Mouse (Mus musculus) embryonic facial prominence, embryonic 12.5 days (tissue): Measurements from ENCODE around the gene Mosmo. TPM values are rescaled to one million over a fixed set of nuclear protein-coding genes. Genes with fewer than 3 reads are reported as not detected.
"Not testable (repeated sequence)": the region's sequence is repeated elsewhere in the genome, so short reads cannot be mapped to it uniquely, and the experiment has no call there.

Experiments
- ATAC-seq: fragments of 200-750 bp; cut with Nextera tagmentation; 2 replicates; pipeline ENCODE4 v1.8.0; 2017; ENCODE audit not compliant: insufficient number of reproducible peaks, insufficient read depth, low FRiP score, low TSS enrichment
- H3K27ac ChIP-seq: fragments of 300-500 bp; sonication (generic); 2 replicates; pipeline ENCODE4 v1.5.1; 2016; ENCODE audit warnings: mild to moderate bottlenecking
- H3K27me3 ChIP-seq: fragments of 300-500 bp; sonication (generic); 2 replicates; pipeline ENCODE4 v1.6.1; 2016; ENCODE audit warnings: mild to moderate bottlenecking, moderate library complexity
- H3K36me3 ChIP-seq: fragments of 300-500 bp; sonication (generic); 2 replicates; pipeline ENCODE4 v1.6.1; 2016; ENCODE audit warnings: mild to moderate bottlenecking
- H3K4me1 ChIP-seq: fragments of 300-500 bp; sonication (generic); 2 replicates; pipeline ENCODE4 v1.6.1; 2016
- H3K4me2 ChIP-seq: fragments of 300-500 bp; sonication (generic); replicated peaks from 2 replicates; pipeline ENCODE4 v1.6.1; 2016; ENCODE audit warnings: mild to moderate bottlenecking, moderate library complexity
- H3K4me3 ChIP-seq: fragments of 300-500 bp; sonication (generic); 2 replicates; pipeline ENCODE4 v1.5.1; 2016; ENCODE audit warnings: mild to moderate bottlenecking
- H3K9ac ChIP-seq: fragments of 300-500 bp; sonication (generic); 2 replicates; pipeline ENCODE4 v1.6.1; 2016; ENCODE audit warnings: mild to moderate bottlenecking, moderate library complexity
- H3K9me3 ChIP-seq: fragments of 300-500 bp; sonication (generic); 2 replicates; pipeline ENCODE4 v1.6.1; 2016; ENCODE audit warnings: mild to moderate bottlenecking, moderate library complexity
- WGBS: fragments of 180-500 bp; shearing (Covaris S2); methylation state at CpG from one replicate; pipeline ENCODE4 v1.1.7; 2016; 5-methylcytosine and 5-hydroxymethylcytosine counted together
- polyA plus RNA-seq: library from polyadenylated mRNA; unstranded; fragments of >200 nt; fragmentation: Nextera tagmentation; extraction: Ambion mirVana; gene quantifications from 2 replicates; pipeline ENCODE4 v1.2.1, GENCODE M21; 2016

Gene Mosmo
- polyA plus RNA-seq, 1 experiment from 2014 or later, result 15.4 TPM

DNA sequence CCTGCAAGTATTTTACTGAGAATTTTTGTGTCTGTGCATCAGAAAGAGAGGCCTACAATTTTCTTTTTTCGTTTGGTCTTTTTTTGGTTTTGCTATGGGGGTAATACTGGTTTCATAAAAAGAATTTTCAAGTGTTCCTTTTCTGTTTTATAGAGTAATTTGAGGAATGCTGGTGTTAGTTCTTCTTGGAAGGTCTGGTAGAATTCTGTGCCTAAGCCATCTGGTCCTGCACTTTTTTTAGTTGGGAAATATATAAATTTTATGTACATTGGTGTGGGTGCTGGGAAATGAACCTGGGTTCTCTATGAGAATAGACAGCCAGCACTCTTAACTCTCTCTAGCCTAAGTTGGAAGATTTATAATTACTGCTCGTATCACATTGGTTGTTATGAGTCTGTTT, 34.7 kb downstream of the Mosmo start:
- Histone ChIP-seq H3K9me3 (no peaks in the 10 kb centered on the region), H3K4me3 (no peak overlapping the region), H3K27ac (no peak overlapping the region), H3K4me1 (no peaks in the 10 kb centered on the region), H3K36me3 (no peaks in the 10 kb centered on the region), H3K9ac (no peak overlapping the region), H3K4me2 (no peak overlapping the region), H3K27me3 (no peaks in the 10 kb centered on the region)
- ATAC-seq, result no peak
- WGBS, result 92% methylated on average over 2 of the region's 2 CpGs

DNA sequence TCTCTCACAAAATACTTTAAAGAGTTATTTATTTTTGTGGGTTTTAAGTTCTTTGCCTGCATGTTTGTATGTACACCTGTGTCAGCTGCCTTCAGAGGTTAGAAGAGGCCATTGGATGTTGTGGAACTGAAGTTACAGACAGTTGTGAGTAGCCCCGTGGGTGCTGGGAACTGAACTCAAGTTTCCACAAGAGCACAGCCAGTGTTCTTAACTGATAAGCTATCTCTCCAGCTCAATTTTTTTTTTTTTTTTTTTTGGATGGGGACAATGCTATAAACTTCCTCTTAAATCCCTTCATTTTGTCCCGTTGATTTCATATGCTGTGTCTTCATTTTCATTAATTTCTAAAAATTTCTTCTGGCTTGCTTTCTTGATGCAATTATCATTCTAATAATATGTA, 35.8 kb downstream of the Mosmo start:
- H3K27me3 ChIP-seq, result no peaks in the 10 kb centered on the region
- WGBS, result 93% methylated on average over 2 of the region's 2 CpGs
- H3K4me1 ChIP-seq, result no peaks in the 10 kb centered on the region
- H3K9ac ChIP-seq, result no peak overlapping the region
- ATAC-seq, result no peak
- no peaks in the 10 kb centered on the region for H3K36me3 ChIP-seq
- no peak overlapping the region for H3K27ac ChIP-seq
- no peak overlapping the region for H3K4me2 ChIP-seq
- no peaks in the 10 kb centered on the region for H3K9me3 ChIP-seq
- no peak overlapping the region for H3K4me3 ChIP-seq

DNA sequence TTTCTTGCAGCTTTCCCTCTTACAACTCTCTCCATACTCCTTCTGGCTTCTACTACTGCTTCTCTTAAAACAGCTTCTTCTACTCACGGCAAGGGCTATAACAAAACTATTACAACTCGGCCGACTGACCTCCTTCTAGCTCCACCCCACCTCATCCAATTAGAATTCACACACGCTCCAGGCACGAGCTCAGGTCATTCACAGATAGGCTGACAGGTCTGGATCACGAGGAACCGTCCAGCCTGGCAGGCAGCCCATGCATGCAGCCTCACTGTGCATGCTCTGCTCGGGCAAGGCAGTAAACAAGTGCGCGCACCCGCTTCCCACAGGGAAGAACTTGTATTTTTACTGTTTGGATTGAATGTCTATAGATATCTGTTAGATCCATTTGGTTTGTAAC, 36.5 kb downstream of the Mosmo start:
- H3K9ac ChIP-seq, H3K9me3 ChIP-seq, ATAC-seq, H3K27me3 ChIP-seq, H3K27ac ChIP-seq, H3K4me2 ChIP-seq, H3K36me3 ChIP-seq, H3K4me3 ChIP-seq, H3K4me1 ChIP-seq: not testable (repeated sequence)
- 96% methylated on average over 11 of the region's 11 CpGs for WGBS

DNA sequence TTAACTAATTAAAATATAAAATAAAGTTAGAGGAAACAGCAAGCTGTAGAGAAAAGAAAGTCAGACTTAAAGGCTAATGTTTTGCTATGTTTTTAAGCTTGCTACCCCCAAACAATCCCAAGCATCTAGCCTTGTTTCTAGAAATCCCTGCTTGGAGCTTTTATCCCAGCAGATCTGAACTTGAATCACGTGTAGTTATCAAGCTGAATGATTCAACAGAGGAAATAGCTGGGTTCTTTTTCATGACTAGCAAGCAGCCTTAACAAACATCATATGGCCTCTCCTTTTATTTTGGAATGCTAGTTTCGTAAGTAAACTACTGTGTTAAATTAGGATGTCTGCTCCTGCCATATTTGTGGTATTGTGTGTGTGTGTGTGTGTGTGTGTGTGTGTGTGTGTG, 39.8 kb downstream of the Mosmo start:
- Histone ChIP-seq H3K9me3 (no peaks in the 10 kb centered on the region), H3K9ac (no peak overlapping the region), H3K36me3 (peaks cover 3% of the 10 kb centered on the region; the same call in 1 of the 2 replicates), H3K4me3 (no peak overlapping the region), H3K27ac (no peak overlapping the region), H3K27me3 (no peaks in the 10 kb centered on the region), H3K4me2 (no peak overlapping the region), H3K4me1 (no peaks in the 10 kb centered on the region)
- ATAC-seq, result no peak
- 60% methylated on average over 2 of the region's 2 CpGs for WGBS

DNA sequence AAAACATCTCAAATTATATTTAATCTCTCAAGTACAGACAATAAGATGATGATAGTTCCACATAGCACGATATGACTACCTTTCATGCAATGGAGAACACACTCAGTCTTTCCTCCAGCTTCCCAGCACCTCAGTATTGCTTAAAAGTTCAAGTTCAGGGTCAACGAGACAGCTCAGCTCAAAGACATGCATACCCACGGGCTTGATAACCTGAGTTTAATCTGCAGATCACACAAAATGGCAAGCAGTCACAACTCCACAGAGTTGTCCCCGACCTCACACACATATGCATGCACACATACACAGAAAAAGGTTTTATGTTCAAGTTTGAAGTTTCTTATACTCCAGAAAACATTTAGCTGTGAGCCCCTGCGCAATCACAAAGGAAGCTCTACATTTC, 43.6 kb downstream of the Mosmo start:
- ATAC-seq, result no peak
- Histone ChIP-seq H3K27ac (no peak overlapping the region), H3K9me3 (no peaks in the 10 kb centered on the region), H3K27me3 (no peaks in the 10 kb centered on the region), H3K4me3 (no peak overlapping the region), H3K36me3 (peaks cover 4% of the 10 kb centered on the region), H3K4me2 (no peak overlapping the region), H3K9ac (no peak overlapping the region), H3K4me1 (no peaks in the 10 kb centered on the region)
- WGBS, result 92% methylated on average over 5 of the region's 5 CpGs

DNA sequence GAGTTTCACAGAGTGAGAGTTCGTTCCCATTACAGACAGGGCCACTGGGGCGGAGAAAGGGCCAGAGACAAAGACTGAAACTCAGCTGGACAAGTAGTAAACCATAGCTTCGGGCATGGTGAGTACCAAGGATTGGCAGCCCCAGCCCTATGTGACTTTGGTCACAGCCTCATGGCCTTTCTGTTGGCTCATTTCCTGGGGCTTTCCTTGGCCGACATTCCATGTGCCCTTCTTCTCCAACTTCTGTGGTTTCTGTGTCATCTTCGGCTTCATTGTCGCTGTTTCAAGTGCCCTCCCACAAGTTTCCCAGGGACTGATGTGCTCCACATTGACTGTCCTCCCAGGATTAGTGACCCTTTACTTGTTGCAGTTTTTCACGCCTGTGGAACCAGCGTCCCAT, 44.0 kb downstream of the Mosmo start:
- H3K4me2 ChIP-seq, result no peak overlapping the region
- ATAC-seq, result no peak
- 93% methylated on average over 8 of the region's 8 CpGs for WGBS

DNA sequence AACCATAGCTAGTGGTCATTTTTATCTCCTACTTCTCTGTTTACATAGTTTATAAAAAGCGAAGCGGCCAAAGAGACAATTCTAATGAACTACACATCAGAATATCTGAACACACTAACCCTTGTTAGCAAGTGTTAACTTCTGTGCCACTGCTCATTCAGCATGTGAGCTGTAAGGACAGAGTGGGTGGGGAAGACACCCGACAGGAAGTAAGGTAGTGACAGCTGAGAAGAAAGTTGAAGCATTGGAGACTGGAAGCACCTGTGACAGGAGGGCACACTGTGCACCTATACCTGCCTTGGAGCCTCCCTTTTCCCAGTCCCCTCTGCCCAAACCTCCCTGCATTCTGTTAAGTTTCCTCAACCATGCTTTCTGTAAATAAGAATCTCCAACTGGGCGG, 44.6 kb downstream of the Mosmo start:
- Histone ChIP-seq H3K36me3 (peaks cover 8% of the 10 kb centered on the region), H3K4me1 (no peaks in the 10 kb centered on the region), H3K9me3 (no peaks in the 10 kb centered on the region), H3K9ac (no peak overlapping the region), H3K27me3 (no peaks in the 10 kb centered on the region), H3K27ac (no peak overlapping the region), H3K4me3 (no peak overlapping the region), H3K4me2 (no peak overlapping the region)
- WGBS, result 94% methylated on average over 4 of the region's 4 CpGs
- no peak for ATAC-seq

More for the DNA sequence above, 44.0 kb downstream of the Mosmo start:
- Histone ChIP-seq H3K9me3 (no peaks in the 10 kb centered on the region), H3K4me1 (no peaks in the 10 kb centered on the region), H3K36me3 (peaks cover 8% of the 10 kb centered on the region), H3K4me3 (no peak overlapping the region), H3K9ac (no peak overlapping the region), H3K27me3 (no peaks in the 10 kb centered on the region), H3K27ac (no peak overlapping the region)

DNA sequence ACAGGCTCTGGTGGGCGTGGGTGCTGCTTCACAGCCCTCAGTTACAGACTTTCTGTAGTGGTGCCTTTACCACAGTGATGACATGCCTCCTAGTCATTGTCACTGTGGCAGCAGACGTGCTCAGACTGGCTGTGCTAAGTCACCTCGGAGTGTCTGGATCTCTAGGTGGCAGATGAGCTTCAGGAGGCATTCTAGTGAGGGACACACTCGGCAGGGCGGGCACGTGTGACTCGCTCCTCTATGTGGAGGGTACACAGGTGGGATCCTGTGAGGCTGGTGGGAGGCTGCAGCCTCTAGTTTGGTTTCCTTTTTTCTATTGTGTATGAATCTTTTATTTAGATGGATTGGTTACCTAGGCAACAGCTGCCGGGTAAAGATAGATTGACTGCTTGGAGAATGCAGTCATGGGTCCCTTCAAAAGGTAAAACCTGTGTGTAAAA, 45.4 kb downstream of the Mosmo start:
- no peaks in the 10 kb centered on the region for H3K9me3 ChIP-seq
- H3K9ac ChIP-seq, result no peak overlapping the region
- H3K27ac ChIP-seq, result no peak overlapping the region
- no peak for ATAC-seq
- no peaks in the 10 kb centered on the region for H3K27me3 ChIP-seq
- H3K4me2 ChIP-seq, result no peak overlapping the region
- no peaks in the 10 kb centered on the region for H3K4me1 ChIP-seq
- peaks cover 9% of the 10 kb centered on the region for H3K36me3 ChIP-seq
- WGBS, result 81% methylated on average over 8 of the region's 8 CpGs
- H3K4me3 ChIP-seq, result no peak overlapping the region

DNA sequence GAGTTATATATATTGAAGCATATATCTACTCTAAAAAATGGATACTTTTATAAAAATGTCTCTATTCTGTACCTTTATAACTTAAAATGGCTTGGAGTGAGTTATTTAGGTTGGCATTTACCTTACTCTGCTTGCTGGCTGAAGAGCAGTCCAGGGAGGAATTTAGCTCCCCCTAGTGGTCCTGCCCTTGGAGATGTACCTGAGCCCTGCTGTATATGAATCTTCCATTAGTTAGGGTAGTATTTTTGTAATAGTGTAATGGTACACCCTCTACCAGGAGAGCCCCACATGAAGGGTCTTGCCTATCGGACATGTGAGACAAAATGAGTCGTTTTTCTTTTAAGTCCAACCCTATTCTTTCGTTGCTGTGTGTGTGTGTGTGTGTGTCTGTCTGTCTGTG, 50.2 kb downstream of the Mosmo start:
- no peak overlapping the region for H3K4me2 ChIP-seq
- 81% methylated on average over 3 of the region's 3 CpGs for WGBS
- ATAC-seq, result no peak

DNA sequence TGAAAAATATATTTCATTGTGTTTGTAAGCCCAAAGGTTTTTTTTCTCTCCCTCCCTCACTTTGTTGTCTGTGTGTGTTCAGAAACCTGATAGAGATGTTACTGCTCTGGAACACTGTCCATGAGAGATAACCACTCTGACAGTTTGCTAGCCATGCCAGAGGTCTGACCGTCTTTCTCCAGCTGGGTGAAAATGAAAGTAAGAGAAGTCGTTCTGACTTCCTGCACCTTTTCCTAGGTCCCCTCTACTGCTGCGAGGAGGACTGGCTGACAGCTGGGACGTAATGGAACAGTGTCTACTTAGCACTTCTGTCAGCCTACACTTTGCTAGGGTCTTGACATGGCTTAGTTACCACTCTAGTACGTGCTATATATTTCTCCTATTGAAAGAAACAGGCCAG, 52.2 kb downstream of the Mosmo start:
- no peak for ATAC-seq
- Histone ChIP-seq H3K27me3 (no peaks in the 10 kb centered on the region), H3K9ac (no peak overlapping the region), H3K9me3 (no peaks in the 10 kb centered on the region), H3K27ac (no peak overlapping the region), H3K36me3 (peaks cover 17% of the 10 kb centered on the region), H3K4me3 (no peak overlapping the region), H3K4me2 (no peak overlapping the region), H3K4me1 (no peaks in the 10 kb centered on the region)
- WGBS, result 85% methylated on average over 5 of the region's 5 CpGs

More for the DNA sequence above, 50.2 kb downstream of the Mosmo start:
- Histone ChIP-seq H3K9me3 (no peaks in the 10 kb centered on the region), H3K27me3 (no peaks in the 10 kb centered on the region), H3K27ac (no peak overlapping the region), H3K9ac (no peak overlapping the region), H3K36me3 (peaks cover 17% of the 10 kb centered on the region), H3K4me3 (no peak overlapping the region), H3K4me1 (no peaks in the 10 kb centered on the region)

DNA sequence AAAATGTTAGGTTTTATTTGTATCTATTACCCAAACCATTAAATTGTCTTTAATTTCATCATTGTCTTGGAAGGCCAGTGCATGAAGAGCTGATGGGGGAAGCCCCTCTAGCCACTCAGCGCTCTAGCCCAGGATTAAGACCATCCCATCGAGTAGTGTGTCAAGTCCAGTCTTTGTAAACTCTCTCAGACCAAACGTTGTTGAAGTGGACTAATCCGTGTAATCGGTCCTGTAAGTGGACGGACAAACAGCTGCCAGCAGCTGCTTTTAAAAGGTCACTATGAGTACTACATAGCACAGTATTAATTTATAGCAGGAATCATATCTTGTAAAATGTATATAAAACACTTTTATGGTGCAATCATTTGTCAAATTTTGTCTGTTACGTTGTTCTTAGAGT, 55.5 kb downstream of the Mosmo start:
- Histone ChIP-seq H3K4me2 (no peak overlapping the region), H3K27ac (no peak overlapping the region), H3K27me3 (no peaks in the 10 kb centered on the region), H3K4me1 (no peaks in the 10 kb centered on the region), H3K36me3 (peaks cover 11% of the 10 kb centered on the region), H3K4me3 (no peak overlapping the region), H3K9me3 (no peaks in the 10 kb centered on the region), H3K9ac (no peak overlapping the region)
- no peak for ATAC-seq
- WGBS, result 84% methylated on average over 7 of the region's 7 CpGs

DNA sequence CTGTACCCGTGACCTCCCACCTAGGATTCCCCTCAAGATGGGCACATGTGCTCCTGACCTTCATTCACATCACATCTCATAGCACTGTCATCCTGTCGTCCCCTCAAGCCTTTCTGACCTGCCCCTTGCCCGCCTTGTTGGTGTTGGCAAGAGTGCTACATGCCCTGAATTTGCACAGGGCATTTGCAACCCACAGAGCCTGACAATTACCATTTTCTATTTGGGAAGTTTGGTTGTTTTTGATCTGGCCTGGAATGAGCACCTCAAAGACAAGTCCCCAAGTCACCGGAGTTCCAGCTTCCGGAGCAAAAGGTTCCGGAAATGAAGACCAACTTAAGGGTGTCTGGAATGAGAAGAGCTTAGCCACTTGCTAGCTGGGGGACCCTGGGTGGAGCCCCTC, 61.6 kb downstream of the Mosmo start, which contains the start of gene Vwa3a:
TSS of gene Vwa3a (plus strand) at position 301 of the 400 bp plus-strand sequence.
- H3K4me3 ChIP-seq, result no peak within 1 kb of the TSS
- no peaks in the 10 kb centered on the region for H3K4me1 ChIP-seq
- no peaks in the 10 kb centered on the region for H3K9me3 ChIP-seq
- H3K4me2 ChIP-seq, result no peak within 1 kb of the TSS
- WGBS, result 75% methylated on average over 6 of the region's 6 CpGs
- no peak for ATAC-seq
- H3K27me3 ChIP-seq, result no peaks in the 10 kb centered on the region
- no peak within 1 kb of the TSS for H3K27ac ChIP-seq
- H3K36me3 ChIP-seq, result no peaks in the 10 kb centered on the region
- no peak within 1 kb of the TSS for H3K9ac ChIP-seq

DNA sequence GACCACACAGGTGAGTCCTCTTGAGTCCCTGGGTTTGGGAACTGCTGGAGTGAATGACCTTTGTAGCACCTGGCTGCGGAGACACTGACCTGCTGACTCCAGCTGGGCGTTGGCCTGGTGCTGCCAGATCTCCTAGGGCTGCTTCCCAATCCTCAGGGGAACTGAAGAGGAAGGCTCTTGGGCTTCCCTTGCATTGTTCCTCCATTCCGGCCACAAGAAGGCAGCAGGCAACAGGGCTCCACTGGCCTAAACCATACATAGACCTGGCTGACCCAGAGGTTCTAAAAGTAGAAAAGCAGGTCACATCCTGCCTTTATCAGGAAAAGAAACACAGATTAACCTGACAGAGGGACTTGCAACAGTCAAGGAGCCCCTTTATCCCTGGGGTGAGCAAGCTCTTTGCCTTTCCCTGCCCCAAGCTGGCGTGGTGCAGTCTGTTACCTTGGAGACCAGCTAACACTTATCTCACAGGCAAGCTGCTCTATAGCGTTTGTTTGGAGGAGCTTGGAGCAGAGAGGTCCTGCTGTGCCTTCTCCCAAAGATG, 62.2 kb downstream of the Mosmo start:
- H3K9ac ChIP-seq, result no peak overlapping the region
- H3K4me2 ChIP-seq, result no peak overlapping the region
- no peak for ATAC-seq
- H3K36me3 ChIP-seq, result no peaks in the 10 kb centered on the region
- H3K9me3 ChIP-seq, result no peaks in the 10 kb centered on the region
- no peaks in the 10 kb centered on the region for H3K27me3 ChIP-seq
- 24% methylated on average over 5 of the region's 5 CpGs for WGBS
- H3K4me1 ChIP-seq, result no peaks in the 10 kb centered on the region
- no peak overlapping the region for H3K4me3 ChIP-seq
- no peak overlapping the region for H3K27ac ChIP-seq
